Mouse (Mus musculus): ENCODE measurements at regions not wholly inside any gene's neighbourhood (a gene's known extent, or its start where the extent isn't known, plus 50 kb on each side); places are given as distances from the start of the nearest gene placed in this dataset.

- no peaks in the 10 kb centered on the region for H3K4me1 ChIP-seq (ENCODE audit: control insufficient read depth, insufficient read depth, low read depth, low read length)
- 83% methylated on average over 3 of the region's 3 CpGs for WGBS
- H3K9me3 ChIP-seq (ENCODE audit: control insufficient read depth, low read length): no peaks in the 10 kb centered on the region
- no peak overlapping the region for H3K9ac ChIP-seq (ENCODE audit: low read depth, low read length)
- H3K4me3 ChIP-seq (ENCODE audit: low read length): no peak overlapping the region
- no peak for ATAC-seq
- H3K27ac ChIP-seq (ENCODE audit: low read depth, low read length): no peak overlapping the region
- no peaks in the 10 kb centered on the region for H3K27me3 ChIP-seq (replicated peaks; ENCODE audit: control insufficient read depth, insufficient read depth, low read length)
- no peaks in the 10 kb centered on the region for H3K36me3 ChIP-seq (ENCODE audit: control insufficient read depth, insufficient read depth, low read length)
- no peak overlapping the region for H3K4me2 ChIP-seq (ENCODE audit: low read length)
Observed at GRCm38 (mm10) chr13:30036071-30036470, 50.2 kb upstream of the E2f3 start.

Measured in hindbrain, embryonic 16.5 days (tissue).